Mouse (Mus musculus) neural tube, embryonic 10.5 days (tissue): ENCODE measurements around the gene Flrt1.
"Not testable (repeated sequence)": the region's sequence is repeated elsewhere in the genome, so short reads cannot be mapped to it uniquely, and the experiment has no call there.

Source experiments
- DNase-seq: peaks from one replicate; pipeline ENCODE4 v3.0.0-alpha.2; 2017; ENCODE audit warnings: low spot score; ENCODE audit errors: extremely low spot score

The Flrt1 gene

DNA sequence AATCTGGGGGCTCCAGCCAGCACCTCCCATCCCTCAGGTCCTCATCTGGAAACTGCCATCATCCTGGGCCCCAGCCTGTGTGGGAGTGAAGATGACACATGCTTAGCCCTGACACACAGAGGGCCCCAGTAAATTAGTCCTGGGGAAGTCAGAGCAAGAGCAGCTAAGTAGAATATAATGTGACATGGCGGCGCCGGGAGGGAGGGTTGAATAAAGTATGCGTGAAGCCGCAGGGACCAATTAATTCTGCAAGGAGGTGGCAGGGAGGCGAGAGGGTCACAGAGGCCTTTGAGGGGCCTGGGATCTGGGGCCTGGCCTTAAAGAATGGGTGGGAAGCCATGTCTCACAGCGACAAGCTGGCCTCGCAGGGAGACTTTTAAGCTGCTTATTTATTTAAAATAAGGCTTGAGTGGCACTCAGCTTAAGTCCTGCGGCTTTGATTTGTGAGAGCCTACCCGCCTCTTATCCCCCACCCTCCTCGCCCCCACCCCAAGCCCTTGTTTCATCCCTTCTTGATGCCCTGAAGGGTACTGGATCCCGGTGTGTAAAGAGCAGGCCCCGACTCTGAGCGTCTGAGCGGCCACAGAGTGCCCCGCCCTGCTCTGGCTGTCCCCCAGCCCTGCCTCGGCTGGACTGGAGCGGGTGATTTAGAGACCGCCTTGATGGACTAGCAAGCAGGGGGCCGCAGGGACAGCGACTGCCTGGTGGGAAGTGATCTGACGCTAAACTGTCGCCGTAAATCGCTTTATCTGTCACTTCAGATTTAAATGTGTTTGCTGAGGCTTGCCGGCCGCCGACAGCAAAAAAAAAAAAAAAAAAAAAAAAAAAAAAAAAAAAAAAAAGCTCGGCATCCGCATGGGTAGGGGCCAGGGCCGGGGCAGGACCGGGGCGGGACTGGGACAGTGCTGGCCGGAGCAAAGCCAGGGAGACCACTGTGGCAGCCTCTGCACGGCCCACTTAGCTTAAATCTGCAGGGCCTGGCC, 35.5 kb downstream of the Flrt1 start:
- peak; percentile 73 for DNase-seq

DNA sequence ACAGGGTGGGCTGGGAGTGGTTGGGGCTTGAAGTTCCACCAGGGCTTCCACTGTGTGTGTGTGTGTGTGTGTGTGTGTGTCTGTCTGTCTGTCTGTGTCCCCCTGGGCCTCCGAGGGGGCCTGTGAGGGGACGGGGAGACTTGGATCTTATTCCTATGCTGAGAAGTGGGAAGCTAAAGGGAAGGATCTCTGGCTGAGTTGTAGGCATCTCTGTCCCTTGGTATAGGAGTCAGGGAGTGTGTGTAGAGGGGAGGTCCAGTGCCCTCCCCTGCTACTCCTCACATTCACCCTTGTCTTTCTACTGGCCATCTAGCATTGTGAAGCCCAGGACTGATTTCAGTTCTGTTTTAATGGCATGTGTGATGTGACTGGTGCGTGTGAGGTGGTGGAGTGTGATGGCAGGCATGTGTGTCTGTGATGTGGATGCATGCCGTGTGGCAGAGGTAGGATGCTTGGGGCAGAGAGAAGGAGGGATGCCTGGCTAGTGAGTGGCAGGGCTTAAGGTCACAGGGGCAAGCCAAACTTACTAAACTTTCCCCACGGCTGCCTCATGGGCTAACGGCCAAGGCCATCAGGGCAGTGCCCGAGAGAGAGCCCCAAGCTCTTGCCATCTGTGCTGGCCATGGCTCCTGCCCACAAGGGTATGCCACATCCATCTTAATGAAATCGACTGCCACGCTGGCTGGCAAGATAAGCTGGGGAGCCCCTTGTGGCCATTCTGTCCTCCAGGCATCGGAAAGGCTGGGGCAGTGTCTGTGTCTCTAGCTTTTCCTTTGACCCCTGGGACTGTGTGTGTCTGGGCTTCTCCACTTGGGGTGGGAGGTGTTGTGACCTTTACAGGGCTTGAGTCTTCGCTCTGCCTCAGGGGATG, 36.6 kb downstream of the Flrt1 start:
- DNase-seq, result peak; percentile 45

DNA sequence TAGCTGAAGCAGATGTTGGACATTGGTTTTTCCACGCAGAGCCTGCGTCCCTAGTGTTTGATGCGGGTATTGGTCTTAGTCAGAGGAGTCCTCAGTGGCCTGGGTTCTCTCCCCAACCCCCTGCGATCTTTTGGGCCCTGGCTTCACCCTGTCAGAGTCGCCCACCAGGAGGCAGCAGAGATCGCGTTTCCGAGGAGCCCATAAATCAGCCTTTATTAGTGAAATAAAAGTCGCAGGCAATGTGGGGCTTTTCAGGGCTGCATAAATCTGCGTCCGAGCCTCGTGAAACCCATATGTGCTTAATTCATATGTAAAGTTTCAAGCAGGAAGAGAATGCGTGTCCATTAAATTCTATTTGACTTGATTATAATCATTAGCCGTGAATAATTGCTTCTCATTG, 37.4 kb downstream of the Flrt1 start:
- DNase-seq, result peak; percentile 89

DNA sequence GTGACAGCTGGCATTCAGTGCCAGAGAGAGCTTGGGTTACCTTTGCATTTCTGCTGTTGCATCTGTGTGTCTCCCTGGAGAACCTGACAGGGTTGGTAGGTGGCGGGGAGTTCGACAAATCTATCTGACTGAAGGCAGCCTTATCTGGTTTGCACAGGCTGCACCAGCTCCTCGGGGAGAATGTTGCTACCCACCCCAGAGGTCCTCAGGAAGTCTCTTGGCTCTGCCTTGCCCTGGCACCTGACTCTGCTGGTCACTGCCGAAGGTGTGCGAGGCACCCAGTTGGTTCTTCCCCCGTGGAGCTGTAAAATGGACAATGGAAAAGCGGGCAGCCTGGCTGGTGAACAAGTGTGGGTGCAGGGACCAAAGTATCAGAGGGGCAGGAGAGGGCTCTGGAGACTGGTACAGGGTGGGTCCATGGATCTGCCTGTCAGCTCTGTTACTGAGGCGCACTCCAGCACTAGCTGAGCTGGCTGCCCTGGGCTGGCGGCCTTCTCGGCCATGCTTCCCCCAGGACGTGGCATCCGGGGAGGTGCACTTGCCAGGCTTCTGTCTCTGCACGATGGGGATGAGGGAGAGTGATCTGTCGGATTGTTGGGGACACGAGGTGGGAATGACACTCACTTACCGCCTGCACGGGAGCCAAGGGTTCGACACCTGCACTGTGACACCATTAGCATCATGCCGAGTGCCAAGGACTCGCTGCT, 38.0 kb downstream of the Flrt1 start:
- no peak for DNase-seq

DNA sequence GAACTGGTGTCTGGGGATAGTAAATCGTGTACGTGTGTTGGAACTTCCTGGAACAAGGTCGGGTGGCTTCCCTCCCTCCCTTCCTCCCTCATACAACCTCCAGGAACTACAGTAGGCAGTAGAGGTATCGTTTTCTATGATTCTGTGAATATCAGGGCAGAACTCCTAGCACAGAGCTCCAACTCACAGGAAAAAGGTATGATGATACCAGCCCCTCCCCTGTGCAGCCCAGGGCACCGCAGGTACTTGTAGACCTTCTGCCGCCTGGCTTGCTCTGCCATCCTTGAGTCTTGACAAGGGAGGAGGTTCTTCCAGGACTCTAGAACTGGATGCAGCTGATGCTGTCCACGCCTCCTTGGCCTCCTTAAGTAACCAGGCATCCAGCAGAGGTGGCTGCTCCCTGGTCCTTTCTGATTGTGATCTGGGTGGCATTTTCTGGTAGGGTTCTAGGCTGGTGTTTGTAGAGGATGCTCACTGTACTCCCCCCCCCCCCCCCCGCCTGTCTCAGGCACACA, 38.6 kb downstream of the Flrt1 start:
- no peak for DNase-seq

DNA sequence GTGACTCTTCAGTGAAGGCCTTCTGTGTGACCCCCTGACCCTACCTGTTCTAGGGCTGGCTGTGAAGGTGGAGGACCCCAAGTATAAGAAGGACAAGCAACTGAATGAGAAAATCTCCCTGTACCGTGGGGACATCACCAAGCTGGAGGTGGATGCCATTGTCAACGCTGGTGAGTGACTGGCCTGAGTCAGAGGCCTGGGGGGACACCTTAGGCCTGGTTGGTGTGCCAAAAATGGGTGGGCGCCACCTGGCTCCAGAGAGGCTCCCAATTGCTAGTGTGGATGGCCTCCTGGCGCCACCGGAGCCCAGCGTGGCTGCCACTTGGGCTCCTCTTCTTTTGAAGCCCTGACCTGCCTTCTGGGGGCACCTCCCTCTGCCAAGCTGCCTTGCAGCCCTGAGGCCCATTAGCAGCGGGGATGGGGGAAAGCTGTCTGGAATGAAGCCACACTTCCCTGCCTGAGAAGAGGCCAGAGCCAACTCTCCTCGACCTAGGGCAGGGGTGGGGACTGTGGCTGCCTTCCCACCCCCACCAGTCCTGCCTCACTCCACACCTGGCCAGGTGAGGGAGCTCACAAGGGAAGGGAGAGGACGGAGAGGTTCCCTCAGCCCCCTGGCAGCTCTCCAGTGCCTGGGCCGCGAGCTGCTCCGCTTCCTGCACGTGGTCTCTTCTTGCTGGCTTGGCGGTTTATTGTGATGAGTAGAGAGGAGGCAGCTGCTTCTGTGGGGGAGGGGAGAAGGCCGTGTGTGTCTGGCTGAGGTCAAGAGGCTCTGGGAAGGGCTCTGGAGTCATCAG, 39.3 kb downstream of the Flrt1 start:
- DNase-seq, result peak; percentile 66

DNA sequence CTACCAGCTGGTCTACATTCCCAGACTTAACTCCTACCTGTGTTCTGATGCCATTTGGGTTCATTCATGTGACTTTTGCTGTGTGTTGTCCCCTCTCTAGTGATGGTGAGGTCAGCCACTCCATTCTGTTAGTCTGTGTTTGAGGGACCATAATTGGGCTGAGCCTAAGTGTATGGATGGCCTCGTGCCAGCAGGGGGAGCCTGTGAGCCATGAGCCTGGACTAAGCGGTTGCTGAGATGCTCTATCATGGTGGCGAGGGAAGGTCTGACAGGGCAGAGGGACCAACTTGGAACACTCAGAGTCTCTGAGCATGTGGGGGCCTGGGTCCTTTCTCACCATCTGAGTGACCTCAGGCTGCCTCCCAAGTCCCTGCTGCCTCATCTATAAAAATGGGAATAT, 41.0 kb downstream of the Flrt1 start:
- DNase-seq, result peak; percentile 91

DNA sequence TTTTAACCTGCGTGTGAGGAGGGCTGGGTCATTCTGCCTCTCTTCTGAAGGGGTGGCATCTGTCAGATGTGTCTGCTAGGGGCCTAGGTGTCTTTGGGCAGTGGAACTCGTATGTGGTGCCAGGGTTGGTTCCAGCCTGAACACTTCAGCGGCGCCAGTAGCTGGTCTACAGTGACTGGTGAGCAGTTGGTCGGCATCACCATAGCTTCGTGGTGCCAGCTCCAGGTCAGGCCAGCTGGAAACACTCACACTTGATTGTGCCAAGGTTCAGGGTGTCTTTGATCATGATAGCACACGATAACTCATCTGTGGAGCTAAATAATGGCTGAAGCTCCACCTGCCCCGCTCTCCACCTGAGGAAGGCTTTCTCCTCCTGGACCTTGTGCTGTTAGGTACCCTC, 42.6 kb downstream of the Flrt1 start:
- DNase-seq, result no peak

DNA sequence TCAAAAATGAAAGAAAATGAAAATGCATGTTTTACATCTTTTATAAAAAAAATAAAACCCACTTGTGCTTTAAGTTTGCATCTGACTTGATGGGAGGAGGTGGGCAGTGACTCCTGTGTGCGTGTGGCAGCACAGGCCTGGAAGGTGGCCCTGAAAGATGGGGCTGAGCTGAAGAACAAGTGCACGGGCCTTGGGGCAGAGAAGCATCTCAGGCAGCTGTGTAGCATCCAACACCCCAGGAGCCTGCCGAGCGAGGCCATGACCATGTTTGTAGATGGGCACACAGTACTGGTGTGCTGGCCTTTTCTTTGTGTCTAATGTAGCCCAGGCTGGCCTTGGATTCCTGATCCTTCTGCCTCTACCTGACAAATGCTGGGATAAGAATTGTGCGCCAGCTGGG, 43.4 kb downstream of the Flrt1 start:
- no peak for DNase-seq

DNA sequence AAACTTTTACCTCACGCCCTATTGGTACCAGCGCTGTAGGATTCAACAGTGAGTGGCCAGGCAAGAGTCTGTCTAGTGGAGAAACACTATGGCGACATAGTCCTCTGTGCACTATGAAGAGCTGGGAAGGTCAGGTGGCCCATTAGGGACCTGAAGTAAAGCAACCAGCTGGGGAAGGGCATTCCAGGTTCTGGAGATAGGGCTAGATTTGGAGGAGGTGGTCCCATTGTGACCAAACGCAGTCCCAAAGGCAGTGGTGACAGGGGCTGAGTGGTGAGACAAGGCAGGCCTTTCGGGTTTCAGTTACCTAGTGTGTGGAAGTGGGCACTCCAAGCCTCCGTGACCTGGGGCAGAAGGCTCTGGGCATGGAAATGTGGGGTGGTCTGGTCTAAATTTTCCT, 47.0 kb downstream of the Flrt1 start:
- DNase-seq, result no peak

DNA sequence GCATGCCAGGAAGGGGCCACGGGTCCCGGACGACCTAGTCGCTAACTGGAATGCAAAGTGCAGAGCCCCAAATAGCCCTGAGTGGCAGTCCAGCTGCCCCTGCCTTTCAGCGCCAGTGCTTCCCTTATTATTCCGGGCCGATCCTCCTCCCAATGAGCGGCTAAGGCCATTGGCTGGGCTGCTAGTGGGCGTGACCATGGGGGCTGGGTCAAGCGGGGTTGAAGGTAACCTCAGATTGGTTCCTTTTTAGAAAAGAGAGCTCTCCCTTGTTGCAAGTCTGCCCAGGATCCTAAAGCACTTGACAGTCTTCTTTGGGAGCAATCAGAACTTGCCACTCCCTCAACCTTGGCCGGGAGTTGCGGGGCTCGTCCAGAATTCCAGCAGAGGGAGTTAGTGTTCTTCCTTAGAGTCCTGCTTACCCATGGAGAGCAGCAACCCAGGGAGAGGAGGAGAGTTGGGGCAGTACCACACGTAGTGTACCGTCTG, 47.8 kb downstream of the Flrt1 start:
- peak; percentile 85 for DNase-seq

DNA sequence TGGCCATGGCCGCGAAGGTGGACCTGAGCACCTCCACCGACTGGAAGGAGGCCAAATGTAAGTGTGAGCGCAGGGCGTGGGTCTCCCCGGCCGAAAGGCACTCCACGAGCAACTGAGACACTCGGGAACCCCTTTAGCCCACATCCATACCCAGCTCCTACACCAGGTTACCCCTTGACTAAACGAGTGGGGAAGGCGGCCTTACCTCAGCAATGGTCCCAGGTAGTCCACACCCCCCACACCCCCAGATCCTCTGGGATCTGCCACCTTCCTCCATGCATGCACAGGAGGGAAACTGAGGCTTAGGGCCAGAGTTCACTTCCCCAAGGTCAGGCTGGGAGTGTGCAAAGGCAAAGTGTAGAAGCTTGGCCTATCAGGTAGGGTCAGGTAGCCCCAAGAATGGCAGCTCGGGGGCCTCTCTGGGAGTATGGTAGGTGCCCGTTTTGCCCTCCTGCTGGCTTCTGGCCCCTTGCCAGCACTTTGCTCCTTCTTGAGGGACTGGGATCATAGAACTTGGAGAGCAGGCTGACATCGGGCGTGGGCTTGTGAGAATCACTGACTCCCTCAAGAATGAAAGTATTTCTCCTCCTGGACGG, 48.3 kb downstream of the Flrt1 start:
- no peak for DNase-seq

DNA sequence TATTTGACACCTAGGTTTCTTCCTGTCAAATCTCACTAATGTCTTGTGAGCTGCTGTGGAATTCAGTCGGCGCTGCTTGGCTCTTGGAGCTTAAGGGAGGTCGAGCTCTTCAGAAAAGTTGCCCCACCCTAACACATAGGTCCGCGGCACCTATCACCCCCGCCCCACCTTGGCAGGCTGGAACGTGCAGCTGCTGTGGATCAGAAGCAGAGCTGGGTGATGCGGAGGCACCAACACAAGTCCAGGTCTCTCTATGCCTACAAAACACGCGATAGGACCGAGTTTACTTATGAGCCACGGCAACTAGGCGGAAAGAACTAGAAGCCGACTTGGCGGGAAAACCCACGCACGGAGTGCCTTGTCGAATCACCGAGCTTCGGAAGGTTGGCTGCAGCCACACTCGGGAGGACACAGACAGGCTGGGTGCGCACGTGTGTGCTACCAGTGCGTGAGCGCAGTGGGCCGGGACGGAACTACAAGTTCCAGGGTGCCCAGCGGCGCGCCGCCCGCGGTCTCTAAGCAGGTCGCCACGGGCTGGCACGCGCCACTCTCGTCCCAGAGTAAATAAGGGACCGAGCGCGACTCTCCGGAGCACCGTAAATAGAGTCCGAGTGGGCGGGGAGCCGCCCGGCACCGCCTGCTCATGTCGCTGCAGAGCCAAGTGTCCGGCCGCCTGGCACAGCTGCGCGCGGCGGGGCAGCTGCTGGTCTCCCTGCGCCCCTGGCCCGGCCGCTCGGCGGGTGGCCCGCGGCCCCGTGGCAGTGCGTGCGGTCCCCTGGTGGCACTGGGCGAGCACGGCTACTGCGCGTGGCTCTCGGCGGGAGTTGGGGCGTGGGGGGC, 49.1 kb downstream of the Flrt1 start, which contains the start of gene Macrod1:
TSS of gene Macrod1 (plus strand) at position 563 of the 840 bp plus-strand sequence.
- DNase-seq, result peak; percentile 79

DNA sequence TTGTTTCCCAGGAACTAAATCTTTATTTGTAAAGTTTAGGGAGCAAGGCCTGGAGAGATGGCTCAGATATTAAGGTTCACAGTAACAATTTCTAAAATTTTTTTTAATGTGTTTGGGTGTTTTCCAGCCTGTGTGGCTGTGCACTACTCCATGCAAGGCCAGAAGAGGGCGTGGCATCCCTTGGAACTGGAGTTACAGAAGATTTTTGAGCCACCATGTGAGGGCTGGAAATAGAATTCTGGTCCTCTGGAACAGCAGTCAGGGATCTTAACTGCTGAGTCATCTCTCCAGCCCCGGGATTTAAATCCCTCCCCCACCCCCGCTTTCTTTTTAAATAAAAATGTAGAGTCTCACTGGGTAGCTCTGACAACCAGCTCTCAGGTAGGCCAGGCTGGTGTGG, 50.4 kb downstream of the Flrt1 start:
- no peak for DNase-seq

DNA sequence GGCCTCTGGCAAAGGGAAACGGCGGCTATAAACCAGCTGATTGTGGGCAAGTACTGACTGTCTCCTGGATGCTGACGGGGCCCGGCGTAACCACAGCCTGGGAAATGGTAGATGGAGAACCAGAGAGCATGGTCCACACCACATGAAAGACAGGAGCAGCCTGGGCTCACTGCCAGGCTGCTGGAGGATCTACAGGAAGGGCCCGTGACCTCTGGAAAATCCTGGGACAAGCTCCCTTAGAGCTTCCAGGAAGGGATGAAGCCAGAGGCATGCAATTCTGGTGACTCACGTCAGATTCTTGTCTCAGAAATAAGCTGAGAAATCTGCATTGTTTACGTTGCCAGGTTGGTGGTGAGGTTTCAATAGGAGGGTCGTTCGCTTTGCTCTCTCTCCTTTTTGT, 50.8 kb downstream of the Flrt1 start:
- DNase-seq, result no peak

DNA sequence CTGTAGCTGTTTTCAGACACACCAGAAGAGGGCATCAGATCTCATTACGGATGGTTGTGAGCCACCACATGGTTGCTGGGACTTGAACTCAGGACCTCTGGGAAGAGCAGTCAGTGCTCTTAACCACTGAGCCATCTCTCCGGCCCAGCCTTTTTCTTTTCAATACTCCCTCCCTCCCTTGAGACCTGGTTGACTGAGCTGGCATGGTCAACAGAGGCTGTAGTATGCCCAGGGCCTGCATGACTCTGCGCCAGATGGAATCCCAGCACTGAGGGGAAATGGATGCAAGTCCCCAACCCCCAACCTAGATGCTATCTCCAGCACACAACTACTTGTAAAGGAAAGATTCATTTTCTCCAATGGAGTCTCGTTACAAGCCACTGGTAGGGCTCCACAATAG, 52.1 kb downstream of the Flrt1 start:
- DNase-seq, result not testable (repeated sequence)

DNA sequence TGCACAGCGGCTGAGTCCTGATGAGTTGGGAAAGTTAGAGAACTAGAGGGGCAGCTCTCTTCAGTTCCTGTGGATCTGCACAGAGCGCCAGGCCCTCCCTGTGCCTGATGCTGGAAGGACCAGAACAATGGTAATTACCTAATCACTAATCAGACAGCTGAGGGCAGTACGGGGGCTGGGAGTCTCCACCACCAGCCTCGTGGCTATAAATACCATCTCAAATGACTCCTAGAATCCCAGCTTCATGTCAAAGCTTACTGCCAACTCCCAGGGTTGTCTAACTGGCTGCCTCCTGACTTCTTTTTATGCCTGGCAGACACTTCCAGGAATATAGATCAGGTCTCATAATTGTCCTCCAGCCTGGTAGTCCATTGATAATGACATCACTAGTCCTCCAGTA, 60.8 kb downstream of the Flrt1 start:
- no peak for DNase-seq

DNA sequence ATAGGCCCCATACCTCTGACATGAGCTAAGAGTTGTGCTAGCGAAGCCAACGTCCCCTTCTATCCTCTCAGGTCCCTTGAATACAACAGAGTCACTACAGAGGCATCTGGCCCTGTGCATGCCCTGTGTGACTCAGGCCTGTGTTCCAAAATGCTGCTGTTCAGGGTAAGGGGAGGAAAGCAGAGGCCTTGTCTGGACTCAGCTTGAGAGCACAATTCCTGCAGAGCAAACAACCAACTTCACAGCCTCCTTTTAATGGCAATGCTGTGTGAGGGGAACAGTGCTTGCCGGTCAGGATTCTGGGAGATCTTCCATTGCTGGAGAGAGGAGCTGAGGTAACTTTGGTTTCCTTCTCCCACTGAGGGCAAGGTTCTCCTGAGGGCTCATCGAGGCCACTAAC, 61.2 kb downstream of the Flrt1 start:
- no peak for DNase-seq
